Mouse (Mus musculus): Measurements from ENCODE around the gene Meiob. TPM values are rescaled to one million over a fixed set of nuclear protein-coding genes. Genes with fewer than 3 reads are reported as not detected.

Gene Meiob
- polyA plus RNA-seq, 1 experiment from 2014 or later: not detected

DNA sequence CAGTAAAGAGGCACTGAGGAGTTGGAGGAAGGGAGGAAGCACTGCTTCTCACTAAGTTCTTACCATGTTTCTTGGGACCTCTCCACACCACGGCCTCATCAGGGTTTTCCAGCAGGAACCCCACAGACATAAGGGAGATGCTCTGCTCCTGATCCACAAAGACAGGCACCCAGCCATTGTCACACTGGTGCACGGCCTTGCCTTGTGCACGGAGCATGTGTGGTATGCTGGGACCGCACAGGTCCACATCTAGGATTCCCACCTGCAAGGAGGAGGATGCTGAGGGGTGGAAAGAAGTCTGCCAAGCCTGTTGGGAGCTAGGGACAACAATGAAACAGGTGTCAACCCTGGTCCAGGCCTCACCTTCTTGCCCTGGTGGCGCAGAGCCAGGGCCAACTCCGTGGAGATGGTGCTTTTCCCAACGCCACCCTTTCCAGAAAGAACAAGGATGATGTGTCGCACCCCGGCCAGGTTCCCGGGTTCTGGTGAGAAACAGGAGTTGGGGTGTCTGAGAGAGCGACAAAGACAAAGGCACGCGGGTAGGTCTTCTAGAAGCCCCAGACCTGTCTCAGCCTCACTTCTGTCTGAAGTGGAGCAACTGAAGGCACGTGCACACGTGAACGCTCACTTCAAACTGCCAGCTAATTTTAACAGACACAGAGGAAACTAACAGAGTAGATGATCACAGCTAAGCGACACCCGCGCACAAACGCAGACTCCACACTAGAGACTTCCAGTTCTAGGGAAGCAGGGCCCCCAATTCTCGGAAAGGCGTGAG, 81.5 kb downstream of the Meiob start:
- no peak for DNase-seq (ENCODE audit: low spot score)
- Histone ChIP-seq H3K27me3 (ENCODE audit: control insufficient read depth, insufficient read depth, low read length) (no peaks in the 10 kb centered on the region), H3K9me3 (ENCODE audit: control insufficient read depth, low read length) (no peaks in the 10 kb centered on the region), H3K4me2 (replicated peaks; ENCODE audit: low read depth, low read length) (peak overlapping the region; percentile 82), H3K9ac (ENCODE audit: low read depth, low read length) (peak overlapping the region; percentile 59), H3K36me3 (ENCODE audit: control insufficient read depth, insufficient read depth, low read length) (no peaks in the 10 kb centered on the region; the same call in 1 of the 2 replicates), H3K27ac (ENCODE audit: low read depth, low read length) (no peak overlapping the region), H3K4me3 (ENCODE audit: low read depth, low read length) (peak overlapping the region; percentile 82), H3K4me1 (replicated peaks; ENCODE audit: control insufficient read depth, insufficient read depth, low read length) (peaks cover 8% of the 10 kb centered on the region; the same call in 1 of the 2 replicates)
- 27% methylated on average over 22 of the region's 22 CpGs for WGBS
- 0 out of 2 replicates have a peak, but pooled peaks have one; percentile 1 for ATAC-seq (ENCODE audit: low FRiP score)

DNA sequence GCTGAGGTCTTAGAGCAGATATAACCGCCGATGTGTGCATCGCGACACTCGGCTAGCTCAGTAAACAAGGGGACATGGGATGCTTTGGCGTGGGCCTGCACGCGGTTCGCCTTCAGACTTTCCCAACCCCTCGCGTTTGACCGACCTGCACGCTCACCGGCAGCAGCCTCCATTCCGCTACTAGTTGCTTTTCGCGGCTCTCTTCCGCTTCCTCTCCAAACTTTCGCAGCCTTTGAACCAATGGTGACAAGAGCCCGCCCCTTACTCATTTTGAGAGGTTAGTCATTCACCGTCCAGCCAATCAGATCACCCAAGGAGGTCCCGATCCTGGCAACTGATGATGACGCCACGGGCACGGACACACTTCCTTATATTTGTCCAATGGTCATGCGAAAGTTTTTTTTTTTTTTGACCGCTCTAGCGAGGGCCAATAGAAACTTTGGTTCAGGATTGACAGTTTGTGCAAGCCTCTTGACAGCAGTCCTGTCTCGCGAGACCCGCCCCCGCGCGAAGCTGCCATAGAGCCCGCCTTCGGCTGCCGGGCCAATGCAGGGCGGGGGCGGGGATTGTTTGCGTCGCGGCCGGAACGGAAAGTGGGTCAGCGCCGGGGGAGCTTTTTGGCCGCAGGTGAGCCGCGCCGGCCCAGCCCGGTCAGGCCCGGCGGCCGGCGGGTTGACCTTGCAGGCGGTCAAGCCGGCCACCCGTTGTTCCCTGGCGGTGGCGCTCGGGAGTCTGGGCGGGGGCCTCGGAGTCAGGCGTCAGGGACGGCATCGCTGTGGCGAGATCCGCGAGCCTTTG, 82.2 kb downstream of the Meiob start, which contains the start of the genes Nubp2 and Spsb3:
Gene Nubp2, minus strand, starts transcription at position 216 of the 798 bp plus-strand sequence.
Gene Spsb3, plus strand, starts transcription at position 510 of the 798 bp plus-strand sequence.
- Histone ChIP-seq H3K4me2 (replicated peaks; ENCODE audit: low read depth, low read length) (peak within 1 kb of the TSS; percentile 91), H3K27me3 (ENCODE audit: control insufficient read depth, insufficient read depth, low read length) (no peaks in the 10 kb centered on the region), H3K36me3 (ENCODE audit: control insufficient read depth, insufficient read depth, low read length) (no peaks in the 10 kb centered on the region; the same call in 1 of the 2 replicates), H3K9me3 (ENCODE audit: control insufficient read depth, low read length) (no peaks in the 10 kb centered on the region), H3K4me3 (ENCODE audit: low read depth, low read length) (peak within 1 kb of the TSS; percentile 92), H3K9ac (ENCODE audit: low read depth, low read length) (peak within 1 kb of the TSS; percentile 88), H3K4me1 (replicated peaks; ENCODE audit: control insufficient read depth, insufficient read depth, low read length) (peaks cover 8% of the 10 kb centered on the region; the same call in 1 of the 2 replicates), H3K27ac (ENCODE audit: low read depth, low read length) (0 out of 2 replicates have a peak within 1 kb of the TSS, but pooled peaks have one; percentile 62)
- peak; percentile 97 for ATAC-seq (ENCODE audit: low FRiP score)
- under 1% methylated on average over 69 of the region's 69 CpGs for WGBS
- DNase-seq (ENCODE audit: low spot score): peak; percentile 96

DNA sequence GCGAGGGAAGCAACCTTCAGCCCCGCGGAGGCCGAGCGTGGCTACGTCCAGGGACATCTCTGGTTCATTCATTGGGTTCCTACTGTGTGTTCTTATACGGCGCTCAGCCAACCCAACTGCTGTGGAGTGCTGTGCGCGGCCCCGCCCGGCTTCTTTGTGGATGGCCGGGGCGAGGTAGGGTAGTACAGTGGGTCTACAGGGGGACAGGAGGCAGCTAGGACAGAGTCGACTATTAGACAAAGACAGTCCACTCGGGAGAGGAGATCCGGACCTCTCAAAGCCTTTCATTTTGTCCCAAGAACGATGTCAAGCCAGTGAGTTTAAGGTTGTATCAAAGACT, 82.8 kb downstream of the Meiob start:
- Histone ChIP-seq H3K36me3 (ENCODE audit: control insufficient read depth, insufficient read depth, low read length) (no peaks in the 10 kb centered on the region; the same call in 1 of the 2 replicates), H3K27ac (ENCODE audit: low read depth, low read length) (0 out of 2 replicates have a peak overlapping the region, but pooled peaks have one; percentile 62), H3K4me2 (replicated peaks; ENCODE audit: low read depth, low read length) (peak overlapping the region; percentile 91), H3K9ac (ENCODE audit: low read depth, low read length) (peak overlapping the region; percentile 88), H3K9me3 (ENCODE audit: control insufficient read depth, low read length) (no peaks in the 10 kb centered on the region), H3K27me3 (ENCODE audit: control insufficient read depth, insufficient read depth, low read length) (no peaks in the 10 kb centered on the region), H3K4me3 (ENCODE audit: low read depth, low read length) (peak overlapping the region; percentile 92), H3K4me1 (replicated peaks; ENCODE audit: control insufficient read depth, insufficient read depth, low read length) (peaks cover 8% of the 10 kb centered on the region; the same call in 1 of the 2 replicates)
- ATAC-seq (ENCODE audit: low FRiP score) (peak; percentile 36), DNase-seq (ENCODE audit: low spot score) (no peak)
- WGBS: under 1% methylated on average over 18 of the region's 18 CpGs

DNA sequence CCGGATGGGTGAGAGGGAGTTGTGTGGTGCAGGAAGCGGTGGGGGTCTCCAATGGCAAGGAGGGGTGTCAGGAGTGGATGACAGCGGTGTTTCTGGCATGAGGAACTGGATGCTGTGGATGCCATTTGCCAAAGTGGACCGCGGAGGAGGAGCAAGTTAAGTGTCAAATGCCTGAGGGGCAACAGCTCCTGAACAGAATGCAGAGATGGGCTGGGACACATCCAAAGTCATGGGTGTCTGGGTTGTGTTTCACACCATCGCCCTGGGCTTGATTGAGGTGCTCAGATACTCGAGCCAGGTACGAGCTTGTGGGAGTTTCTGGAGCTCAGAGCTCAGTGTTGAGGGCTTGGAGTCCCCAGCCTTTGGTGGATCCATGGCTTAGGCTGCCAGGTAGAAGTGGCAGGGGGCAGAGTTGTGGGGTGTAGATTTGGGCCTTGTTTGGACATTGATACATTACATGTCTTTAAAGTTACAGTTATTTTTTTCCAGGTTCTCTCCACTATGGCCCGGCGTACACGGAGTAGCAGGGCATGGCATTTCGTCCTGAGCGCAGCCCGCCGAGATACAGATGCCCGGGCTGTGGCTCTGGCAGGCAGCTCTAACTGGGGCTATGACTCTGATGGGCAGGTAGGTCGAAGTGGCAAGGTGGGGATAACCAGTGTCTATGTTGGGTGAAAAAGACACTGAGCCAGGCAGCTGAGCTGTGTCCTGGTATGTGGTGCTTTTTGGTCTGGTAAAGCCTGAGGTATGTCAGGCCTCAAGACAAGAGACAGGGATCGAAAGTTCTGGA, 83.4 kb downstream of the Meiob start:
- Histone ChIP-seq H3K9ac (ENCODE audit: low read depth, low read length) (peak overlapping the region; percentile 88), H3K27ac (ENCODE audit: low read depth, low read length) (no peak overlapping the region), H3K27me3 (ENCODE audit: control insufficient read depth, insufficient read depth, low read length) (no peaks in the 10 kb centered on the region), H3K9me3 (ENCODE audit: control insufficient read depth, low read length) (no peaks in the 10 kb centered on the region), H3K4me1 (replicated peaks; ENCODE audit: control insufficient read depth, insufficient read depth, low read length) (peaks cover 8% of the 10 kb centered on the region; the same call in 1 of the 2 replicates), H3K4me3 (ENCODE audit: low read depth, low read length) (peak overlapping the region; percentile 92), H3K4me2 (replicated peaks; ENCODE audit: low read depth, low read length) (peak overlapping the region; percentile 91), H3K36me3 (ENCODE audit: control insufficient read depth, insufficient read depth, low read length) (no peaks in the 10 kb centered on the region; the same call in 1 of the 2 replicates)
- 68% methylated on average over 18 of the region's 18 CpGs for WGBS
- no peak for ATAC-seq (ENCODE audit: low FRiP score)
- peak; percentile 11 for DNase-seq (ENCODE audit: low spot score)

- peaks cover 8% of the 10 kb centered on the region for H3K4me1 ChIP-seq (replicated peaks; ENCODE audit: control insufficient read depth, insufficient read depth, low read length)
- no peak overlapping the region for H3K9ac ChIP-seq (ENCODE audit: low read depth, low read length)
- H3K4me2 ChIP-seq (replicated peaks; ENCODE audit: low read depth, low read length): no peak overlapping the region
- WGBS: 91% methylated on average over 3 of the region's 3 CpGs
- no peaks in the 10 kb centered on the region for H3K9me3 ChIP-seq (ENCODE audit: control insufficient read depth, low read length)
- H3K27me3 ChIP-seq (ENCODE audit: control insufficient read depth, insufficient read depth, low read length): no peaks in the 10 kb centered on the region
- DNase-seq (ENCODE audit: low spot score): no peak
- no peak overlapping the region for H3K27ac ChIP-seq (ENCODE audit: low read depth, low read length)
- no peaks in the 10 kb centered on the region; the same call in 1 of the 2 replicates for H3K36me3 ChIP-seq (ENCODE audit: control insufficient read depth, insufficient read depth, low read length)
- no peak for ATAC-seq (ENCODE audit: low FRiP score)
- no peak overlapping the region for H3K4me3 ChIP-seq (ENCODE audit: low read depth, low read length)
These were observed 84.8 kb downstream of the Meiob start for GRCm38 (mm10) chr17:24888862-24889261.

Other genes with a start within 250 kb of the Meiob start
- gene Tsc2, start 171.7 kb upstream of the Meiob start, polyA plus RNA-seq (2014; fragmentation: Nextera tagmentation; extraction: Ambion mirVana): 46.5 and 53.6 TPM in 2 replicates
- 12.0 and 16.2 TPM in 2 replicates for gene Nthl1, start 171.6 kb upstream of the Meiob start, polyA plus RNA-seq (2014; fragmentation: Nextera tagmentation; extraction: Ambion mirVana)
- 36.0 and 36.3 TPM in 2 replicates for gene Slc9a3r2, start 154.0 kb upstream of the Meiob start, polyA plus RNA-seq (2014; fragmentation: Nextera tagmentation; extraction: Ambion mirVana)
- not detected in 2 replicates for gene Npw, start 145.8 kb upstream of the Meiob start, polyA plus RNA-seq (2014; fragmentation: Nextera tagmentation; extraction: Ambion mirVana)
- 24.7 and 24.8 TPM in 2 replicates for gene Zfp598, start 134.6 kb upstream of the Meiob start, polyA plus RNA-seq (2014; fragmentation: Nextera tagmentation; extraction: Ambion mirVana)
- 11.9 and 12.1 TPM in 2 replicates for gene Syngr3, start 114.3 kb upstream of the Meiob start, polyA plus RNA-seq (2014; fragmentation: Nextera tagmentation; extraction: Ambion mirVana)
- 44.3 and 47.5 TPM in 2 replicates for gene Gfer, start 108.1 kb upstream of the Meiob start, polyA plus RNA-seq (2014; fragmentation: Nextera tagmentation; extraction: Ambion mirVana)
- gene Noxo1, start 108.1 kb upstream of the Meiob start, polyA plus RNA-seq (2014; fragmentation: Nextera tagmentation; extraction: Ambion mirVana): 1.5 and 1.7 TPM in 2 replicates
- 83.7 and 101 TPM in 2 replicates for gene Tbl3, start 96.6 kb upstream of the Meiob start, polyA plus RNA-seq (2014; fragmentation: Nextera tagmentation; extraction: Ambion mirVana)
- gene Rnf151, start 86.2 kb upstream of the Meiob start, polyA plus RNA-seq (2014; fragmentation: Nextera tagmentation; extraction: Ambion mirVana): not detected in 2 replicates
- 1,264 and 1,299 TPM in 2 replicates for gene Rps2, start 86.2 kb upstream of the Meiob start, polyA plus RNA-seq (2014; fragmentation: Nextera tagmentation; extraction: Ambion mirVana)
- 198 and 223 TPM in 2 replicates for gene Ndufb10, start 79.8 kb upstream of the Meiob start, polyA plus RNA-seq (2014; fragmentation: Nextera tagmentation; extraction: Ambion mirVana)
- gene Rpl3l, start 76.5 kb upstream of the Meiob start, polyA plus RNA-seq (2014; fragmentation: Nextera tagmentation; extraction: Ambion mirVana): 0.11 TPM in 1 of 2 replicates, not detected in the other
- 21.1 and 22.8 TPM in 2 replicates for gene Msrb1, start 67.6 kb upstream of the Meiob start, polyA plus RNA-seq (2014; fragmentation: Nextera tagmentation; extraction: Ambion mirVana)
- gene Hs3st6, start 51.3 kb upstream of the Meiob start, polyA plus RNA-seq (2014; fragmentation: Nextera tagmentation; extraction: Ambion mirVana): 1.5 and 2.3 TPM in 2 replicates
- 31.5 and 32.0 TPM in 2 replicates for gene Hagh, start 35.9 kb downstream of the Meiob start, polyA plus RNA-seq (2014; fragmentation: Nextera tagmentation; extraction: Ambion mirVana)
- 18.4 and 23.5 TPM in 2 replicates for gene Fahd1, start 46.1 kb downstream of the Meiob start, polyA plus RNA-seq (2014; fragmentation: Nextera tagmentation; extraction: Ambion mirVana)
- 0.12 and 0.40 TPM in 2 replicates for gene Igfals, start 61.7 kb downstream of the Meiob start, polyA plus RNA-seq (2014; fragmentation: Nextera tagmentation; extraction: Ambion mirVana)
- gene Nubp2, start 82.1 kb downstream of the Meiob start, polyA plus RNA-seq (2014; fragmentation: Nextera tagmentation; extraction: Ambion mirVana): 77.6 and 84.2 TPM in 2 replicates
- gene Spsb3, start 82.4 kb downstream of the Meiob start, polyA plus RNA-seq (2014; fragmentation: Nextera tagmentation; extraction: Ambion mirVana): 43.4 and 46.5 TPM in 2 replicates
- 22.7 and 24.2 TPM in 2 replicates for gene Eme2, start 90.8 kb downstream of the Meiob start, polyA plus RNA-seq (2014; fragmentation: Nextera tagmentation; extraction: Ambion mirVana)
- gene Mrps34, start 90.8 kb downstream of the Meiob start, polyA plus RNA-seq (2014; fragmentation: Nextera tagmentation; extraction: Ambion mirVana): 70.5 and 73.3 TPM in 2 replicates
- gene Nme3, start 92.2 kb downstream of the Meiob start, polyA plus RNA-seq (2014; fragmentation: Nextera tagmentation; extraction: Ambion mirVana): 45.9 and 49.7 TPM in 2 replicates
- 39.1 and 50.9 TPM in 2 replicates for gene Mapk8ip3, start 132.7 kb downstream of the Meiob start, polyA plus RNA-seq (2014; fragmentation: Nextera tagmentation; extraction: Ambion mirVana)
- gene Jpt2, start 156.4 kb downstream of the Meiob start, polyA plus RNA-seq (2014; fragmentation: Nextera tagmentation; extraction: Ambion mirVana): 214 and 237 TPM in 2 replicates
- gene Cramp1l, start 211.5 kb downstream of the Meiob start, polyA plus RNA-seq (2014; fragmentation: Nextera tagmentation; extraction: Ambion mirVana): 11.2 and 15.1 TPM in 2 replicates
- gene Ift140, start 211.8 kb downstream of the Meiob start, polyA plus RNA-seq (2014; fragmentation: Nextera tagmentation; extraction: Ambion mirVana): 15.9 and 17.5 TPM in 2 replicates